ENCODE assay signal across 20 mouse cellular contexts in the genomic region with DNA sequence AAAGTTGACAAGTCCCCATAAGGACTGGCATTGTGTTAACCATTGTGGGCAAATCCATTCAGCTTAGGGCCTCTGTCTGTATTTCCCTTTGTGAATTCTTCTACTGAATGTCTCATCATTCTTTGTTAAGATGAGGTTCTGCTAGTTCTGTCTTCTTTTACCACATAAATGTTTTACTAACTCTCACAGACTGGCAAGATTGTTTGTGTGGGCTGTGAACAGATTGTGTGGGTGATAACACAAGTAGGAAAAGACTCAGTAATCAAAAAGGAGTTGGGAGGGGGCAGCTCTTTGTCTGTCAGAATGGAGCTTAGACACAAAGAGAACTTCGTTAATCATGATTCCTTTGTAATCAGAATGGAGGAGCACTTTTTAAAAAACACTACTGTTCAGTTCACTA. TPM values are rescaled to one million over a fixed set of nuclear protein-coding genes. Genes with fewer than 3 reads are reported as not detected.
DNase-seq lines count a peak whose midpoint lies in the region; ATAC-seq and TF ChIP-seq lines count a peak whose summit lies in the region.
"Had no signal": no experiment of that assay in that cellular context is flagged by ENCODE, and none has a peak within 500 bp of the region (broad histone marks: within the 10 kb centered on the region; RNA-seq: fewer than 3 reads in every experiment).

No protein-coding gene starts in this region.

- peaks cover 3% of the 10 kb centered on the region; the same call in 1 of the 2 replicates for H3K27me3 ChIP-seq in hindbrain, embryonic 10.5 days (ENCODE audit: insufficient read depth, poor library complexity, severe bottlenecking)
- H3K27me3 ChIP-seq in limb, embryonic 10.5 days (ENCODE audit: low read depth, poor library complexity, severe bottlenecking) = no peaks in the 10 kb centered on the region
- H3K27me3 ChIP-seq: embryonic facial prominence, embryonic 13.5 days; heart, embryonic 15.5 days had no signal

- H3K9me3 ChIP-seq in hindbrain, embryonic 10.5 days = no peaks in the 10 kb centered on the region
- no peaks in the 10 kb centered on the region for H3K9me3 ChIP-seq in limb, embryonic 10.5 days (replicated peaks)
- H3K9me3 ChIP-seq: embryonic facial prominence, embryonic 13.5 days; forebrain, embryonic 12.5 days; heart, embryonic 15.5 days had no signal

- H3K4me1 ChIP-seq in hindbrain, embryonic 10.5 days (replicated peaks) = peaks cover 2% of the 10 kb centered on the region; the same call in 1 of the 2 replicates
- no peaks in the 10 kb centered on the region for H3K4me1 ChIP-seq in limb, embryonic 10.5 days
- H3K4me1 ChIP-seq: embryonic facial prominence, embryonic 13.5 days; heart, embryonic 15.5 days had no signal

- H3K36me3 ChIP-seq in hindbrain, embryonic 10.5 days = 0 out of 2 replicates have a peak, but pooled peaks cover 8% of the 10 kb centered on the region
- H3K36me3 ChIP-seq in limb, embryonic 10.5 days = peaks cover 10% of the 10 kb centered on the region; the same call in 1 of the 2 replicates
- H3K36me3 ChIP-seq: embryonic facial prominence, embryonic 13.5 days; forebrain, embryonic 12.5 days had no signal

- no peak overlapping the region for H3K4me3 ChIP-seq in layer of hippocampus, adult 2 months
- H3K4me3 ChIP-seq in hindbrain, embryonic 10.5 days = no peak overlapping the region
- H3K4me3 ChIP-seq in limb, embryonic 10.5 days = no peak overlapping the region
- H3K4me3 ChIP-seq: embryonic facial prominence, embryonic 13.5 days; forebrain, embryonic 12.5 days; gastrocnemius, adult 2 months; heart, embryonic 15.5 days had no signal

- TF ChIP-seq CTCF in layer of hippocampus, adult 2 months (conservative IDR thresholded peaks at IDR 0.05) = no peak

- WGBS in hindbrain, embryonic 10.5 days = 33% methylated on average over 1 of the region's 1 CpGs
- WGBS in limb, embryonic 10.5 days = 89% methylated on average over 1 of the region's 1 CpGs

- H3K27ac ChIP-seq in layer of hippocampus, adult 2 months = no peak overlapping the region
- H3K27ac ChIP-seq in hindbrain, embryonic 10.5 days = no peak overlapping the region
- no peak overlapping the region for H3K27ac ChIP-seq in limb, embryonic 10.5 days
- H3K27ac ChIP-seq: embryonic facial prominence, embryonic 13.5 days; forebrain, embryonic 12.5 days; gastrocnemius, adult 2 months; heart, embryonic 15.5 days; hindbrain, embryonic 14.5 days had no signal

- peak; percentile 55 for ATAC-seq in frontal cortex, adult (ENCODE audit: low TSS enrichment)
- ATAC-seq: forebrain, embryonic 16.5 days had no signal

- DNase-seq in frontal cortex, adult 2 months (ENCODE audit: extremely low spot score in 1 of 2, low spot score in 1 of 2) = no peak
- peak; percentile 33 to 61 for DNase-seq in layer of hippocampus, adult 2 months (ENCODE audit: low spot score in 2 of 2)
- no peak for DNase-seq in layer of hippocampus, adult 8-10 months (ENCODE audit: low spot score in 2 of 2)
- peak; percentile 7 for DNase-seq in CD4-positive helper T cell, adult 2 months (ENCODE audit: low read depth, low spot score)
- DNase-seq in hindbrain, embryonic 10.5 days (ENCODE audit: low spot score) = no peak
- no peak for DNase-seq in limb, embryonic 10.5 days (ENCODE audit: low spot score)
- DNase-seq: adrenal gland, adult 8-10 months; adrenal gland, postnatal 36 days; cerebellum, adult 11 months; cerebellum, adult 8-10 months; cerebellum, postnatal 14 days; gastrocnemius, adult 2 months; gastrocnemius, postnatal 25 days; heart, postnatal 14 days had no signal

RNA-seq across cellular contexts. Expression of gene Wls, which starts 17.6 kb away (rescaled TPM):
- 43.3 and 49.8 TPM in 2 replicates for polyA plus RNA-seq in frontal cortex, adult 2 months (2012; rRNA removed)
- total RNA-seq in layer of hippocampus, adult 2 months (2021) = 10 to 100 TPM; 19.5 to 22.3 TPM
- total RNA-seq in layer of hippocampus, adult 8-10 months (2022) = 10 to 100 TPM; 26.4 to 33.9 (median 28.4) TPM
- polyA plus RNA-seq in hindbrain, embryonic 10.5 days (2016; fragmentation: Nextera tagmentation; extraction: Ambion mirVana) = 134 and 137 TPM in 2 replicates
- polyA plus RNA-seq in limb, embryonic 10.5 days (2016; fragmentation: Nextera tagmentation; extraction: Ambion mirVana) = 101 and 122 TPM in 2 replicates

Comparison
In these comparisons a context has a peak if more than half of its experiments do, and no peak if none do; other contexts are left out.
1. DNase-seq: peak in layer of hippocampus, adult 2 months (2 of 2) and CD4-positive helper T cell, adult 2 months (single experiment); none in frontal cortex, adult 2 months (0 of 2), layer of hippocampus, adult 8-10 months (0 of 2), hindbrain, embryonic 10.5 days (single experiment) and limb, embryonic 10.5 days (single experiment).